Mouse (Mus musculus): ENCODE data around the gene Zfp36. TPM values are rescaled to one million over a fixed set of nuclear protein-coding genes. Genes with fewer than 3 reads are reported as not detected.

Gene Zfp36
- total and polyA plus RNA-seq, 3 experiments: 0.50 to 2.8 TPM; not detected in 1

Other genes starting within 250 kb of the Zfp36 start
- gene Fbl, start 210.5 kb downstream of the Zfp36 start, total RNA-seq (2012; rRNA removed): 262 and 268 TPM in 2 replicates
- 100 to 1,000 TPM in 1 of 2 experiments, not detected in 1; 819 TPM for gene Fbl, start 210.5 kb downstream of the Zfp36 start, polyA plus RNA-seq (2012; ENCODE audit: insufficient read depth in 1 of 2, insufficient read length in 2 of 2, low read depth in 1 of 2, low replicate concordance in 2 of 2, missing spikeins in 1 of 2)
- 0.69 and 0.85 TPM in 2 replicates for gene Dyrk1b, start 200.8 kb downstream of the Zfp36 start, total RNA-seq (2012; rRNA removed)
- gene Dyrk1b, start 200.8 kb downstream of the Zfp36 start, polyA plus RNA-seq (2012; ENCODE audit: insufficient read depth in 1 of 2, insufficient read length in 2 of 2, low read depth in 1 of 2, low replicate concordance in 2 of 2, missing spikeins in 1 of 2): under 1 TPM in 1 of 2 experiments, not detected in 1; 0.89 TPM
- not detected in 2 replicates for gene Eid2, start 112.4 kb downstream of the Zfp36 start, total RNA-seq (2012; rRNA removed)
- not detected for gene Eid2, start 112.4 kb downstream of the Zfp36 start, polyA plus RNA-seq (2012; ENCODE audit: insufficient read depth in 1 of 2, insufficient read length in 2 of 2, low read depth in 1 of 2, low replicate concordance in 2 of 2, missing spikeins in 1 of 2)
- 3.2 TPM in 2 replicates for gene Eid2b, start 102.5 kb downstream of the Zfp36 start, total RNA-seq (2012; rRNA removed)
- 1 to 10 TPM in 1 of 2 experiments, not detected in 1; 5.3 TPM for gene Eid2b, start 102.5 kb downstream of the Zfp36 start, polyA plus RNA-seq (2012; ENCODE audit: insufficient read depth in 1 of 2, insufficient read length in 2 of 2, low read depth in 1 of 2, low replicate concordance in 2 of 2, missing spikeins in 1 of 2)
- gene Selenov, start 89.1 kb downstream of the Zfp36 start, total RNA-seq (2012; rRNA removed): not detected in 2 replicates
- gene Selenov, start 89.1 kb downstream of the Zfp36 start, polyA plus RNA-seq (2012; ENCODE audit: insufficient read depth in 1 of 2, insufficient read length in 2 of 2, low read depth in 1 of 2, low replicate concordance in 2 of 2, missing spikeins in 1 of 2): not detected
- 0.15 and 0.16 TPM in 2 replicates for gene Dll3, start 78.0 kb downstream of the Zfp36 start, total RNA-seq (2012; rRNA removed)
- gene Dll3, start 78.0 kb downstream of the Zfp36 start, polyA plus RNA-seq (2012; ENCODE audit: insufficient read depth in 1 of 2, insufficient read length in 2 of 2, low read depth in 1 of 2, low replicate concordance in 2 of 2, missing spikeins in 1 of 2): under 1 TPM in 1 of 2 experiments, not detected in 1; 0.57 TPM
- 142 and 167 TPM in 2 replicates for gene Timm50, start 68.2 kb downstream of the Zfp36 start, total RNA-seq (2012; rRNA removed)
- gene Timm50, start 68.2 kb downstream of the Zfp36 start, polyA plus RNA-seq (2012; ENCODE audit: insufficient read depth in 1 of 2, insufficient read length in 2 of 2, low read depth in 1 of 2, low replicate concordance in 2 of 2, missing spikeins in 1 of 2): 100 to 1,000 TPM in 1 of 2 experiments, not detected in 1; 216 TPM
- gene Supt5, start 41.5 kb downstream of the Zfp36 start, total RNA-seq (2012; rRNA removed): 63.3 and 66.0 TPM in 2 replicates
- 100 to 1,000 TPM; 156 to 448 TPM for gene Supt5, start 41.5 kb downstream of the Zfp36 start, polyA plus RNA-seq (2012; ENCODE audit: insufficient read depth in 1 of 2, insufficient read length in 2 of 2, low read depth in 1 of 2, low replicate concordance in 2 of 2, missing spikeins in 1 of 2)
- 2,133 and 2,343 TPM in 2 replicates for gene Rps16, start 29.6 kb downstream of the Zfp36 start, total RNA-seq (2012; rRNA removed)
- gene Rps16, start 29.6 kb downstream of the Zfp36 start, polyA plus RNA-seq (2012; ENCODE audit: insufficient read depth in 1 of 2, insufficient read length in 2 of 2, low read depth in 1 of 2, low replicate concordance in 2 of 2, missing spikeins in 1 of 2): 1,000 to 10,000 TPM; 1,661 to 1,740 TPM
- gene Plekhg2, start 7.7 kb downstream of the Zfp36 start, total RNA-seq (2012; rRNA removed): 1.1 and 1.8 TPM in 2 replicates
- 1 to 10 TPM in 1 of 2 experiments, not detected in 1; 9.2 TPM for gene Plekhg2, start 7.7 kb downstream of the Zfp36 start, polyA plus RNA-seq (2012; ENCODE audit: insufficient read depth in 1 of 2, insufficient read length in 2 of 2, low read depth in 1 of 2, low replicate concordance in 2 of 2, missing spikeins in 1 of 2)
- gene Med29, start 12.5 kb upstream of the Zfp36 start, total RNA-seq (2012; rRNA removed): 23.7 and 31.1 TPM in 2 replicates
- gene Med29, start 12.5 kb upstream of the Zfp36 start, polyA plus RNA-seq (2012; ENCODE audit: insufficient read depth in 1 of 2, insufficient read length in 2 of 2, low read depth in 1 of 2, low replicate concordance in 2 of 2, missing spikeins in 1 of 2): 10 to 100 TPM in 1 of 2 experiments, not detected in 1; 39.6 TPM
- gene Paf1, start 12.7 kb upstream of the Zfp36 start, total RNA-seq (2012; rRNA removed): 49.9 and 53.5 TPM in 2 replicates
- gene Paf1, start 12.7 kb upstream of the Zfp36 start, polyA plus RNA-seq (2012; ENCODE audit: insufficient read depth in 1 of 2, insufficient read length in 2 of 2, low read depth in 1 of 2, low replicate concordance in 2 of 2, missing spikeins in 1 of 2): 100 to 1,000 TPM in 1 of 2 experiments, 10 to 100 TPM in 1; 99.9 to 645 TPM
- gene Gmfg, start 57.2 kb upstream of the Zfp36 start, total RNA-seq (2012; rRNA removed): 25.1 and 31.2 TPM in 2 replicates
- 10 to 100 TPM in 1 of 2 experiments, not detected in 1; 25.0 TPM for gene Gmfg, start 57.2 kb upstream of the Zfp36 start, polyA plus RNA-seq (2012; ENCODE audit: insufficient read depth in 1 of 2, insufficient read length in 2 of 2, low read depth in 1 of 2, low replicate concordance in 2 of 2, missing spikeins in 1 of 2)
- 1.2 and 1.9 TPM in 2 replicates for gene Lrfn1, start 71.7 kb upstream of the Zfp36 start, total RNA-seq (2012; rRNA removed)
- 1 to 10 TPM in 1 of 2 experiments, not detected in 1; 5.8 TPM for gene Lrfn1, start 71.7 kb upstream of the Zfp36 start, polyA plus RNA-seq (2012; ENCODE audit: insufficient read depth in 1 of 2, insufficient read length in 2 of 2, low read depth in 1 of 2, low replicate concordance in 2 of 2, missing spikeins in 1 of 2)
- gene Ifnl2, start 130.2 kb upstream of the Zfp36 start, total RNA-seq (2012; rRNA removed): not detected in 2 replicates
- not detected for gene Ifnl2, start 130.2 kb upstream of the Zfp36 start, polyA plus RNA-seq (2012; ENCODE audit: insufficient read depth in 1 of 2, insufficient read length in 2 of 2, low read depth in 1 of 2, low replicate concordance in 2 of 2, missing spikeins in 1 of 2)
- gene Ifnl3, start 142.6 kb upstream of the Zfp36 start, total RNA-seq (2012; rRNA removed): not detected in 2 replicates
- gene Ifnl3, start 142.6 kb upstream of the Zfp36 start, polyA plus RNA-seq (2012; ENCODE audit: insufficient read depth in 1 of 2, insufficient read length in 2 of 2, low read depth in 1 of 2, low replicate concordance in 2 of 2, missing spikeins in 1 of 2): not detected
- gene Sycn, start 160.6 kb upstream of the Zfp36 start, total RNA-seq (2012; rRNA removed): not detected in 2 replicates
- gene Sycn, start 160.6 kb upstream of the Zfp36 start, polyA plus RNA-seq (2012; ENCODE audit: insufficient read depth in 1 of 2, insufficient read length in 2 of 2, low read depth in 1 of 2, low replicate concordance in 2 of 2, missing spikeins in 1 of 2): not detected
- not detected in 2 replicates for gene Nccrp1, start 167.0 kb upstream of the Zfp36 start, total RNA-seq (2012; rRNA removed)
- not detected for gene Nccrp1, start 167.0 kb upstream of the Zfp36 start, polyA plus RNA-seq (2012; ENCODE audit: insufficient read depth in 1 of 2, insufficient read length in 2 of 2, low read depth in 1 of 2, low replicate concordance in 2 of 2, missing spikeins in 1 of 2)
- gene Samd4b, start 217.9 kb upstream of the Zfp36 start, total RNA-seq (2012; rRNA removed): 6.4 and 7.2 TPM in 2 replicates
- 10 to 100 TPM in 1 of 2 experiments, not detected in 1; 45.9 TPM for gene Samd4b, start 217.9 kb upstream of the Zfp36 start, polyA plus RNA-seq (2012; ENCODE audit: insufficient read depth in 1 of 2, insufficient read length in 2 of 2, low read depth in 1 of 2, low replicate concordance in 2 of 2, missing spikeins in 1 of 2)
- gene Pak4, start 217.9 kb upstream of the Zfp36 start, total RNA-seq (2012; rRNA removed): 9.3 and 9.7 TPM in 2 replicates
- gene Pak4, start 217.9 kb upstream of the Zfp36 start, polyA plus RNA-seq (2012; ENCODE audit: insufficient read depth in 1 of 2, insufficient read length in 2 of 2, low read depth in 1 of 2, low replicate concordance in 2 of 2, missing spikeins in 1 of 2): 10 to 100 TPM in 1 of 2 experiments, not detected in 1; 26.6 TPM